Mouse (Mus musculus) forebrain, embryonic 10.5 days (tissue): ENCODE results near the gene Thra. TPM values are rescaled to one million over a fixed set of nuclear protein-coding genes. Genes with fewer than 3 reads are reported as not detected.

Experiments
- DNase-seq: peaks from one replicate; pipeline ENCODE4 v3.0.0-alpha.2; 2017; ENCODE audit warnings: low spot score; ENCODE audit errors: extremely low spot score
- H3K27ac ChIP-seq: fragments of 300-500 bp; sonication (generic); 2 replicates; pipeline ENCODE4 v1.5.1; 2016; ENCODE audit warnings: mild to moderate bottlenecking
- H3K27me3 ChIP-seq: fragments of 300-500 bp; sonication (generic); 2 replicates; pipeline ENCODE4 v1.6.1; 2016; ENCODE audit warnings: mild to moderate bottlenecking; ENCODE audit not compliant: poor library complexity, severe bottlenecking
- H3K36me3 ChIP-seq: fragments of 300-500 bp; sonication (generic); replicated peaks from 2 replicates; pipeline ENCODE4 v1.6.1; 2016; ENCODE audit warnings: mild to moderate bottlenecking, moderate library complexity
- H3K4me1 ChIP-seq: fragments of 300-500 bp; sonication (generic); 2 replicates; pipeline ENCODE4 v1.6.1; 2016
- H3K4me3 ChIP-seq: fragments of 300-500 bp; sonication (generic); 2 replicates; pipeline ENCODE4 v1.5.1; 2016; ENCODE audit warnings: mild to moderate bottlenecking, moderate library complexity
- H3K9me3 ChIP-seq: fragments of 300-500 bp; sonication (generic); 2 replicates; pipeline ENCODE4 v1.6.1; 2016; ENCODE audit warnings: mild to moderate bottlenecking, moderate library complexity
- WGBS: fragments of 180-500 bp; shearing (Covaris S2); methylation state at CpG from one replicate; pipeline ENCODE4 v1.1.7; 2016; 5-methylcytosine and 5-hydroxymethylcytosine counted together
- polyA plus RNA-seq: library from polyadenylated mRNA; unstranded; fragments of >200 nt; fragmentation: Nextera tagmentation; extraction: Ambion mirVana; gene quantifications from 2 replicates; pipeline ENCODE4 v1.2.1, GENCODE M21; 2016

The Thra gene
- polyA plus RNA-seq, 1 experiment from 2014 or later: 10.9 TPM

DNA sequence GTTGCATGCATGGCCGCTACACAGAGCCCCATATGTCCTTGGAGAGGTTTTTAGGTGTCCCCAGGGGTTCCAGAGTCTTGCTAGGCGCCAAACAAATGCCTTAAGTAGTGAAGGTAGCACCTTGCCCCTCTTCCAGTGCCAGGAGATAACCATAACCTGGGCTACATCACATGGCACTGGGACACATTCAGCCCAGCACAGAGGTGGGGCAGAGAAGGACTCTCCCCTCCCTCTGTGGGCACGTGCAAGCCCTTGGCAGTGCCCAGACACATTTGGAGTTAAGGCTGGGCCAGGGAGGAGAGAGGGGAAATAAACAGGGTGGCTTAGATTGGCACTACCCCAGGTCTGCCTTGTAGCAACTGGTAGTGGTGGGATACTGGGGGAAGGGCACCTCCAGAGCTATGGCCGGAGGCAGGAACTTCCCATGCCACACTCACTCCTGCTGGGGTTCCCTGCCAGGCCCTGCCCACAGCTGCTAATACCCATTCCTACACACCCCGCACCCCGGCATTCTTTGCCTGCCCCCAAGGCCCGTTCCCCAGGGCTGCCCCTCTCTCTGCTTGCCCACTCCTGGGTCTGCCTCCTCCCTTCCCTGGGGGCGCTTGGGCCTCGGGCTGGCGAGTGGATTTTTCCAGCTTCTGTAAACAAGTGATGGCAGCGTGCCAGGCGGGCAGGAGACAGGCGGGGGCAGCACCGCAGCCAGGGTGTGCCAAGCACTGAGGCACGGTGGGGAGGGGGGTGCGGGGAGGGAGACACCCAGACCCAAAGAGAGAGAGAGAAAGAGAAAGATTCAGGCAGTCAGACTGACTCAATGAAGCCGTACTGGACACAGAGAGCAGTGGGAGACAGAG is 10.1 kb downstream of the Thra start:
- Histone ChIP-seq H3K4me1 (peaks cover 87% of the 10 kb centered on the region), H3K4me3 (peak overlapping the region; percentile 25; the same call in 1 of the 2 replicates), H3K27ac (peak overlapping the region; percentile 85), H3K9me3 (no peaks in the 10 kb centered on the region), H3K27me3 (peaks cover 7% of the 10 kb centered on the region; the same call in 1 of the 2 replicates), H3K36me3 (peaks cover 13% of the 10 kb centered on the region)
- WGBS: 48% methylated on average over 17 of the region's 17 CpGs
- DNase-seq: no peak

DNA sequence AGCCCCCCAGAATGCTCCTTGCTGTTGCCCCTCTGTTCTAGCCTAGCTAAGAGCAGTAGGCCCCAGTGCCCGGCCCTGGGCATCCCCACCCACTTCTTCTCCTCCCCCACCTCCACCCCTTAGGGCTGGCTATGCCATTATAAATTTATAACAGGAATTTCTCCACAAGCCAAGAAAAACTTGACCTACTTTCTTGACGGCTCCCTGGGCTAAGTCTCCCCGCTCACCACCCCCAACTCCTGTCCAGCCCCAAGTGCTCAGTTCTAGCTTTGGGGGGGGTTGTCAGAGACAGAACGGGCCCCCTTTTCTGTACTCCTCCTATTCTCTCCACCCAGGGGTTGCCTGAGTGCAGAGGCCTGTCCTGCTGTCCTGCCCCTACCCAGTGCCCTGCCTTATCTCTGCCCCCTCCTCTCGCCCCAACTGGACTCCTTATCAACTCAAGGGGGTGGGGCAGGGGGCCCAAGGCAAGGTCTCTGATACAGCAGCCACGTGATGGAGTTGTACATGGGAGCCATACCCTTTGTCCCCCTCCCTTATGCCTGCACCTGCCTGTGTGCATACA is 10.9 kb downstream of the Thra start:
- DNase-seq: no peak
- Histone ChIP-seq H3K4me1 (peaks cover 80% of the 10 kb centered on the region), H3K27me3 (peaks cover 7% of the 10 kb centered on the region; the same call in 1 of the 2 replicates), H3K4me3 (peak overlapping the region; percentile 25; the same call in 1 of the 2 replicates), H3K27ac (peak overlapping the region; percentile 85), H3K36me3 (peaks cover 13% of the 10 kb centered on the region), H3K9me3 (no peaks in the 10 kb centered on the region)
- WGBS: 45% methylated on average over 6 of the region's 6 CpGs

DNA sequence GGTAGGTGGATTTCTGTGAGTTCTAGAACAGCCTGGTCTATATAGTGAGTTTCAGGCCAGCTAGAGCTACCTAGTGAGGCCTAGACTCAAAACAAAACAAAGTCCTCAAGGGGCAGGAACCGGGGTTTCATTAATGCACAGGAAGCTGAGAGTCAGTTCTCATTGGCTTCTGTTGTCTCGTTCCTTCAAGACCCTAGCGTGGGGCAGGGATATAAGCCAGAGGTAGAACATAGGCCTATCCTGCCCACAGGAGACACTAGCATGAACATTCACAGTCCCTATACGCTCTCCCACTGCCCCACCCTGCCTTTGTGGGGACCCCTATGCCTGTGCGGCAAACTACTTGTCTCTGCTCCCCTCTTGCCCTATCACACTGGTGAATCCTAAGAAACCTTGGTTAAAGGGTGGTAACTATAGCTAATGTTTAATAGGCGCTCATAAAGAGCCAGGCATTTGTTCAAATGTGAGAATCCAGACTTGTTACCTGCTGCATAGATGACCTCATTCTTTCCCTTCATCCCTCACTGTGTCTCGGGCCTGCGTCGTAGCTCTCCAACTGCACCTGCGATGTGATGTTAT is 12.2 kb downstream of the Thra start:
- Histone ChIP-seq H3K4me1 (peaks cover 67% of the 10 kb centered on the region), H3K9me3 (no peaks in the 10 kb centered on the region), H3K27me3 (peaks cover 7% of the 10 kb centered on the region; the same call in 1 of the 2 replicates), H3K36me3 (peaks cover 15% of the 10 kb centered on the region), H3K4me3 (no peak overlapping the region), H3K27ac (peak overlapping the region; percentile 20)
- no peak for DNase-seq
- WGBS: 86% methylated on average over 10 of the region's 10 CpGs

DNA sequence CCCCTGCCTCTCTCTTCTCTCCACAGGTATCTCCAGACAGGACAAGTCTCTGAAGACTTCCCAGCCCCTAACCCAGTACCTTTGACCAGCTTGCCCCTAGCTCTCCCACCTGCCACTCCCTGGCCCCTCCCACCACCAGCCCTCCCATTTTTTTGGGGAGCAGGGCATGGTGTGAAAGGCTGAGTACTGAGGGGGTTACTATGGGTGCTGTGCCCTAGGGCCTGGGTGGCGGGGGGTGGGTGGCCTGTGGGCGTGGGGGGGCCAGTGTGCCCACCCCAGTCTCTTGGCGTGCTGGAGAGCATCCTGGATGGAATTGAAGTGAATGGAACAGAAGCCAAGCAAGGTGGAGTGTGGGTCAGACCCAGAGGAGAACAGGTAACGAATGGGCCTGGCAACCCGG is 12.8 kb downstream of the Thra start:
- Histone ChIP-seq H3K4me3 (no peak overlapping the region), H3K36me3 (peaks cover 18% of the 10 kb centered on the region), H3K4me1 (peaks cover 60% of the 10 kb centered on the region), H3K9me3 (no peaks in the 10 kb centered on the region), H3K27me3 (peaks cover 7% of the 10 kb centered on the region; the same call in 1 of the 2 replicates), H3K27ac (peak overlapping the region; percentile 35; the same call in 1 of the 2 replicates)
- DNase-seq: no peak
- WGBS: 92% methylated on average over 5 of the region's 5 CpGs

DNA sequence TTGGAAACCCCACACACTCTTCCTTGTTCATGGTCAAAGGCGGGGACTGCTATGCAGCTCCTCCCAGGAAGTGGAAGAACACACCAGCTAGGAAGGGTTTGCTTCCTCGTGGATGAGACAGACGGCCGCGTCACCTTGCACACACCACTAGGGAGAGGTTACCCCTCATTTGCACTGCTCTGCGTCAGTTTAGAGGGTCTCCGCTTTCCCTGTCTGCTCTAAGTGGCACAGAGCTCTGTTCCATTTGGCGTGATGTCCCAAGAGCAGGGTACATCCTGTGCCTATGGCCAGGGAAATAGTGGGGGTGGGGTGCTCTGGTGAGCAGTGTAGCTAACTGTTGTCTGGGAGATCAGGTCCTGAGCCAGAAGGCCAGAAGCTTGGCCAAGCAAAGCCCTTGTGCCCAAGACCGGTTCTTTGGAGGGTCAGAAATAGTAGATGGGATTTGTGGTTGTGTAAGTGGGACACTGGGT is 13.7 kb downstream of the Thra start:
- Histone ChIP-seq H3K9me3 (no peaks in the 10 kb centered on the region), H3K27me3 (peaks cover 7% of the 10 kb centered on the region; the same call in 1 of the 2 replicates), H3K4me1 (peaks cover 51% of the 10 kb centered on the region), H3K4me3 (no peak overlapping the region), H3K27ac (peak overlapping the region; percentile 58), H3K36me3 (peaks cover 28% of the 10 kb centered on the region)
- DNase-seq: no peak
- 78% methylated on average over 9 of the region's 9 CpGs for WGBS

DNA sequence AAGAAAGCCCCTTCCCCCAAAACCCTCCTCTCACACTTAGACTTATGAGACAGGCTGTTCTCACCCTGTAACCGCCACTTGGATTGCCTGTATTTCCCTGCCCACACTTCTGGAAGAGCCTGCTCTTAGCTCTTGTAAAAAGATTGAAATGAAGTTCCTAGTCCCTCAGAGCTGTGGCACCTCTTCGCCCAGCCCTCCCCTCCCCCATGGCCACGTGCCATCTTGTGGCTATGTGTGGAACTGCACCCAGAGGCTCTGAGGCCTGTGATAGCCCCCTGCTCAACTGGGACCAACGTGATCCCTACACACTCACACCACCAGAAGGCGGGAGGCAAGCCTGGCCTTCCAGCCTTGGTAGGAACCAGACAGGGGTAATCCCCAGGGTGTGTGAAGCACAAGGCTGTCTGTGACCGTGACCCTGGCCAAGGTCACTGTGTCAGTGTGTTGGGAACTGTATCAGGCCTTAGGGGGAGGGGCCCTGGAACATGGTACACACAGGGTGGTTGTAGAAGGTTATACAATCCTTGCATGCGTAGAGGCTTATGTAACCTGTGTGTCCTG is 14.3 kb downstream of the Thra start:
- 24% methylated on average over 7 of the region's 7 CpGs for WGBS
- DNase-seq: peak; percentile 81
- Histone ChIP-seq H3K27ac (peak overlapping the region; percentile 58), H3K4me3 (no peak overlapping the region), H3K36me3 (peaks cover 28% of the 10 kb centered on the region), H3K9me3 (no peaks in the 10 kb centered on the region), H3K4me1 (peaks cover 46% of the 10 kb centered on the region), H3K27me3 (peaks cover 7% of the 10 kb centered on the region; the same call in 1 of the 2 replicates)

DNA sequence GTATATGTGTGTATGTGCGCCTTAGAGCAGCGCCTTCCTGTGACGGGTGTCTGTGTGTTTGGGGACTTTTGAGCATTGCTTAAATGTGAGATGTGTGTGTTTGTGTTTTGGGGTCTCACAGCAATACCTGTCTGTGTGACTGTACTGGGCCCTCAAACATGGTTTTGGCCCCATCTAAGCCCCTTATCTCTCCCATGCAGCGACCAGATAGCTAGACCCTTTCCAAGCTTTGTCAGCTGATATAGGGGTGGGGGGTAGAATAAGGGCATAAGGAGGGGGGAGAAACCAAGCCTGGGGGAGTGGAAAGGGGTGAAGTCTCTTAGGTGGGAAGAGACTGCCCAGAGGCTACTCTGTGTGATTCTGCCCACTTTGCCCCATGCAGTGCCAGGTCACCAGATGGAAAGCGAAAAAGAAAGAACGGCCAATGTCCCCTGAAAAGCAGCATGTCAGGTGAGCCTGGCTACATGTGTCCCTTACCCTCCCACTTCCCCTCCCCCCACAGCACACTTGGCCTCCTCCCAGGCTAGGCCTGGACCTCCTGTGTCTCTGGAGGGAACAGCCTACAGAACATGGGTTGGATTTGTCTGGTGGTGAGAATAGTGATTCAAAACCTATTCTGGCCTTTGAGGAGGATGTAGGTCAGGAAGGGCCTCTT is 15.4 kb downstream of the Thra start:
- WGBS: 93% methylated on average over 6 of the region's 6 CpGs
- H3K36me3 ChIP-seq: peaks cover 33% of the 10 kb centered on the region

DNA sequence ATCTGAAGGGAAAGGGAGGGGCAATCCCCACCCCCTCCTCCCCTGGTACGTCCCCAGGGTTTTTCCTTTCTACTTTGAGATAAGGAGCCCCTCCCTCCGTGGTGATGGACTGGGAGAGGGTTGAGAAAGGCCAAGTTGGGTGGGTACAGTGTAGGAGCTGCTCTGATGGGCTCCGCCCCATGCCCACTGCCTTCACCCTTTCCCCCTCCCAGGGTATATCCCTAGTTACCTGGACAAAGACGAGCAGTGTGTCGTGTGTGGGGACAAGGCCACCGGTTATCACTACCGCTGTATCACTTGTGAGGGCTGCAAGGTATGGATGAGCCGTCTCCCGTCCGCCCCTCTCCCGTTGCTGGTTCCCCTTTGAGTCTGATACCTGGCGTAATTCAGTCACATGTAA is 16.3 kb downstream of the Thra start:
- peaks cover 26% of the 10 kb centered on the region for H3K4me1 ChIP-seq
- no peaks in the 10 kb centered on the region for H3K27me3 ChIP-seq
- no peak for DNase-seq
- H3K9me3 ChIP-seq: no peaks in the 10 kb centered on the region
- H3K27ac ChIP-seq: no peak overlapping the region
- WGBS: 87% methylated on average over 12 of the region's 12 CpGs
- H3K36me3 ChIP-seq: peaks cover 41% of the 10 kb centered on the region
- H3K4me3 ChIP-seq: no peak overlapping the region

More for the DNA sequence above, 15.4 kb downstream of the Thra start:
- Histone ChIP-seq H3K4me1 (peaks cover 35% of the 10 kb centered on the region), H3K4me3 (no peak overlapping the region), H3K9me3 (no peaks in the 10 kb centered on the region), H3K27ac (no peak overlapping the region), H3K27me3 (peaks cover under 1% of the 10 kb centered on the region; the same call in 1 of the 2 replicates)
- DNase-seq: no peak

DNA sequence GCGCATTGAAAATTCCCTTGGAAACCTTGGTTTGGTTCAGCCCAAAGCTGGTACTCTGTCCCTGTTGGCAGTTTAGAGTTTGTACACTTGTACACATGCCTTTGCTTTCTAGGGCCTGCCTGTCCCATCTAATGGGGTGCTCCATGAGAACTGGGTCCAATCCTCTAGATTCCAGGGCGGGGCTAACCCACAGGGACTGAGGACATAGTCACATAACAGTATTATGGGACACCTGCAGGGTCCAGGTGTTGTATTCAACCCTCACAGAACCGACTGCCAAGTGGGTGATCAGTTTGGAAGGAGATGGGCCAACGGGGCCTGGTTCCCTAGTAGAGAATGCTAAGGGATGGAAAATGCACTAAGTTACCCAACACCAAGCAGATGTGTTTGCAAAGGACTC is 21.5 kb downstream of the Thra start:
- peaks cover 29% of the 10 kb centered on the region for H3K4me1 ChIP-seq
- 93% methylated on average over 4 of the region's 4 CpGs for WGBS
- peaks cover 68% of the 10 kb centered on the region for H3K36me3 ChIP-seq
- no peak overlapping the region for H3K4me3 ChIP-seq
- no peak overlapping the region for H3K27ac ChIP-seq
- no peak for DNase-seq
- H3K9me3 ChIP-seq: no peaks in the 10 kb centered on the region
- H3K27me3 ChIP-seq: no peaks in the 10 kb centered on the region

DNA sequence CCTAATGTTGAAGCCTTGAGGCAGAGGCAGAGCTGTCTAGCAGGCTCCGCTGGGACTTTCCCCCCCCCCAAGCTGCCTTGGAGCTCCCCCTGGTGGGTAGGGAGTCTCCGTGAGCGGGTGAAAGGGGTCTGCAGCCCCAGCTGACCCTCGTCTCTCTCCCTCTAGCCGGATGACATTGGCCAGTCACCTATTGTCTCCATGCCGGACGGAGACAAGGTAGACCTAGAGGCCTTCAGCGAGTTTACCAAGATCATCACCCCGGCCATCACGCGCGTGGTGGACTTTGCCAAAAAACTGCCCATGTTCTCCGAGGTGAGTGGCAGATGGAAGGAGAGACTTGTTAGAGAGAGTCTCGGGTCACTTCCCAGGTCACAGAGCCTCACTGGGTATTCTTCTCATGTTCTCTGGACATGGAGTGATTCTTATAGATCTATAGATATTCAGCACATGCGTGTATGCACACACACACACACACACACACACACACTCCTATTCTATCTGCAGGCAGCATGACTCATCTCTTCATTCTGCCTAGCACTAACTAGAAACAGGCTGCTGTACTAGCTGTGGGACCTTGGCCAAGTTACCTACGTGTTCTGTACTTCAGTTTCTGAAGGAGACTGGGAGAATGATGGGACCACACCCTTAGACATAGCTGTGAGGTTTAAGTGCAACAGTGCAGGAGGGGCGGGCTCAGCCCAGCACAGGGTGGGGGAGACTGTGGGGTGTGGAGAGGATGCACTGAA is 22.5 kb downstream of the Thra start:
- no peak for DNase-seq

DNA sequence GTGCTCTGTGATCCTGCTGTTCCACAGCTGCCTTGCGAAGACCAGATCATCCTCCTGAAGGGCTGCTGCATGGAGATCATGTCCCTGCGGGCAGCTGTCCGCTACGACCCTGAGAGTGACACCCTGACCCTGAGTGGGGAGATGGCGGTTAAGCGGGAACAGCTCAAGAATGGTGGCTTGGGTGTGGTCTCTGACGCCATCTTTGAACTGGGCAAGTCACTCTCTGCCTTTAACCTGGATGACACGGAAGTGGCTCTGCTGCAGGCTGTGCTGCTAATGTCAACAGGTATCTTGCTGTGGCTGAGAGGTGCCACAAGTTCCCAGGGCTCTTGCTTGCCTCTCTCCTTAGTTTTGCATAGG is 23.0 kb downstream of the Thra start:
- Histone ChIP-seq H3K4me3 (no peak overlapping the region), H3K9me3 (no peaks in the 10 kb centered on the region), H3K36me3 (peaks cover 63% of the 10 kb centered on the region), H3K4me1 (peaks cover 45% of the 10 kb centered on the region), H3K27ac (no peak overlapping the region), H3K27me3 (no peaks in the 10 kb centered on the region)
- no peak for DNase-seq
- WGBS: 92% methylated on average over 8 of the region's 8 CpGs

More for the DNA sequence above, 22.5 kb downstream of the Thra start:
- H3K4me1 ChIP-seq: peaks cover 39% of the 10 kb centered on the region
- no peak overlapping the region for H3K4me3 ChIP-seq
- H3K27me3 ChIP-seq: no peaks in the 10 kb centered on the region
- H3K36me3 ChIP-seq: peaks cover 65% of the 10 kb centered on the region
- no peaks in the 10 kb centered on the region for H3K9me3 ChIP-seq
- whole genome bisulfite sequencing: 69% methylated on average over 17 of the region's 17 CpGs
- no peak overlapping the region for H3K27ac ChIP-seq

DNA sequence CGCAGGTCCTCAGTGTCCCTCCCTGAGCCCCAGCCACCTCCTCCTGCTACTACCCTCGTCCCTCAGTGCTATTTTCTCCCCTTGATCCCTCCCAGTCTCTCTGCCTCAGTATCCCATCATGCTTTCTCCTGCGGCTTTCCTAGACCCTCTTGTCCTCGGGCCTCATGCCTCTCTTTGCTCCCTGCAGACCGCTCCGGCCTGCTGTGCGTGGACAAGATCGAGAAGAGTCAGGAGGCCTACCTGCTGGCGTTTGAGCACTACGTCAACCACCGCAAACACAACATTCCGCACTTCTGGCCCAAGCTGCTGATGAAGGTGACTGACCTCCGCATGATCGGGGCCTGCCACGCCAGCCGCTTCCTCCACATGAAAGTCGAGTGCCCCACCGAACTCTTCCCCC is 23.7 kb downstream of the Thra start:
- Histone ChIP-seq H3K9me3 (no peaks in the 10 kb centered on the region), H3K27ac (no peak overlapping the region), H3K4me1 (peaks cover 51% of the 10 kb centered on the region), H3K36me3 (peaks cover 63% of the 10 kb centered on the region), H3K4me3 (no peak overlapping the region), H3K27me3 (no peaks in the 10 kb centered on the region)
- WGBS: 80% methylated on average over 18 of the region's 18 CpGs
- no peak for DNase-seq
